Comparison of ENCODE assay signal across 8 mouse cellular contexts in the genomic region with DNA sequence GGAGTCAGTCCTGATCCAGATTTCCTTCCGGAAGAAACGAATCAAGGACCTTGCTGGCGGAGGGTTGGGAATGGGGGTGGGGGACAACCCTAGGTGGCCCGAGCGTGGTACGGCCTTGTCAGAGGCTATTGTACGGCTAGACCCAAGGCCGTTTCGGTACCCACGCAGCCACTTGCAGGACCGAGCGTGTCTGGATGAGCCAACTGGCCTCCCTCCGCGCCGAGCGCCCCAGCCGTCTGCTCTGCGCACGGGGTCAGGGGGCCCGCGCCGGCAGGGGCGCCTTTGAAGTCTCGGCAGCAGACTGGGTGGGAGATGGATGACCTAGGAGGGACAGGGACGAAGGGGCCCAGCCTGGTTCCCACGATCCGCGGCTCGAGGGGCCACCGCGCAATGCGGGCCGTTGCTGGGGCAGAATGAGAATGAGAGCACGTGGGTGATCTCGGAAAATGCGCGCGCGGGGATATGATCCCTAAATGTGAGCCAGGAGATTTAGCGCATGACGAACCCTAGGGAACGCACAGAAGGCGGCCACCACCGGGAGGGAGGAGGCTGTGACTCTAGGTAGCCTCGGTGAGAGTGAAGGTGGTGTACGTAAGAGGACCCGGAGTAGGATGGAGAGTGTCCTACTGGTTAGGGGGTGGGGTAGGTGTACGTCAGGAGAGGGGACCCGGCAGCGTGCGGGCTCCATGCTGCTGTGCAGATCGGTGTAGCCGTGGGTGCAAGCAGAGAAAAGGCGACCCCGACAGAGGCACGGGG.
A peak's percentile ranks its signal among the peaks of the same experiment; 100 is the strongest.
DNase-seq lines count a peak whose midpoint lies in the region; ATAC-seq and TF ChIP-seq lines count a peak whose summit lies in the region.
"Had no signal": no experiment of that assay in that cellular context is flagged by ENCODE, and none has a peak within 500 bp of the region (broad histone marks: within the 10 kb centered on the region; RNA-seq: fewer than 3 reads in every experiment).

No protein-coding gene starts in this region.

- DNase-seq in lung, postnatal 36 days: no peak
- no peak for DNase-seq in forebrain, postnatal 0 days
- peak; percentile 22 for DNase-seq in right cerebral cortex, postnatal 14 days

- H3K4me2 ChIP-seq in lung, embryonic 15.5 days: peak overlapping the region; percentile 100
- peak overlapping the region; percentile 92 for H3K4me2 ChIP-seq in forebrain, postnatal 0 days (ENCODE audit: low read depth)
- H3K4me2 ChIP-seq in kidney, embryonic 15.5 days: peak overlapping the region; percentile 100

- no peak for TF ChIP-seq POLR2A in bone marrow macrophage, adult 2 months (IDR thresholded peaks at IDR 0.05; ENCODE audit: borderline replicate concordance, low read depth, low read length)

- H3K9me3 ChIP-seq in lung, embryonic 15.5 days: no peaks in the 10 kb centered on the region
- no peaks in the 10 kb centered on the region for H3K9me3 ChIP-seq in forebrain, postnatal 0 days (ENCODE audit: low read length)
- no peaks in the 10 kb centered on the region for H3K9me3 ChIP-seq in kidney, embryonic 15.5 days (replicated peaks)

- H3K79me2 ChIP-seq in macrophage (ENCODE audit: inconsistent target): no peaks in the 10 kb centered on the region

- WGBS in lung, embryonic 15.5 days: under 1% methylated on average over 56 of the region's 56 CpGs
- WGBS in forebrain, postnatal 0 days: 2% methylated on average over 56 of the region's 56 CpGs
- under 1% methylated on average over 56 of the region's 56 CpGs for WGBS in kidney, embryonic 15.5 days
- 2% methylated on average over 56 of the region's 56 CpGs for WGBS in macrophage (ENCODE audit: missing documents)

- no peak for TF ChIP-seq CTCF in bone marrow macrophage, adult 2 months (IDR thresholded peaks at IDR 0.05; ENCODE audit: low read depth, low read length)
- TF ChIP-seq CTCF in forebrain, postnatal 0 days (IDR thresholded peaks at IDR 0.05; ENCODE audit: low read depth): no peak

- peaks cover 11% of the 10 kb centered on the region for H3K4me1 ChIP-seq in lung, embryonic 15.5 days
- H3K4me1 ChIP-seq in bone marrow macrophage, adult 2 months (ENCODE audit: control insufficient read depth, insufficient read depth, low read length): peaks cover 5% of the 10 kb centered on the region
- H3K4me1 ChIP-seq in forebrain, postnatal 0 days (ENCODE audit: insufficient read depth): peaks cover 12% of the 10 kb centered on the region; the same call in 1 of the 2 replicates
- H3K4me1 ChIP-seq in kidney, embryonic 15.5 days: peaks cover 23% of the 10 kb centered on the region

- peak; percentile 82 for ATAC-seq in lung, embryonic 15.5 days (ENCODE audit: borderline replicate concordance, extremely low read depth, low FRiP score, low TSS enrichment)
- peak; percentile 62 for ATAC-seq in forebrain, postnatal 0 days
- ATAC-seq in kidney, embryonic 15.5 days (replicated peaks; ENCODE audit: low FRiP score): peak; percentile 88

- peak overlapping the region; percentile 57 for H3K4me3 ChIP-seq in lung, embryonic 15.5 days
- peak overlapping the region; percentile 69 for H3K4me3 ChIP-seq in bone marrow macrophage, adult 2 months (ENCODE audit: insufficient read depth, low read length)
- H3K4me3 ChIP-seq in forebrain, postnatal 0 days (ENCODE audit: low read depth, low read length): peak overlapping the region; percentile 44
- peak overlapping the region; percentile 63 for H3K4me3 ChIP-seq in kidney, embryonic 15.5 days (replicated peaks)
- peak overlapping the region; percentile 22 for H3K4me3 ChIP-seq in macrophage (ENCODE audit: inconsistent target)
- H3K4me3 ChIP-seq: myocyte had no signal

- H3K27ac ChIP-seq in lung, embryonic 15.5 days: peak overlapping the region; percentile 90
- H3K27ac ChIP-seq in bone marrow macrophage, adult 2 months (ENCODE audit: insufficient read depth, low read depth, low read length): no peak overlapping the region
- no peak overlapping the region for H3K27ac ChIP-seq in forebrain, postnatal 0 days (ENCODE audit: low read depth, low read length)
- H3K27ac ChIP-seq in kidney, embryonic 15.5 days: peak overlapping the region; percentile 88
- no peak overlapping the region for H3K27ac ChIP-seq in macrophage

- no peaks in the 10 kb centered on the region for H3K27me3 ChIP-seq in lung, embryonic 15.5 days
- peaks cover 23% of the 10 kb centered on the region for H3K27me3 ChIP-seq in forebrain, postnatal 0 days (ENCODE audit: insufficient read depth, low read length)
- H3K27me3 ChIP-seq in kidney, embryonic 15.5 days: no peaks in the 10 kb centered on the region

- H3K9ac ChIP-seq in lung, embryonic 15.5 days: peak overlapping the region; percentile 61
- peak overlapping the region; percentile 43 for H3K9ac ChIP-seq in forebrain, postnatal 0 days
- peak overlapping the region; percentile 61 for H3K9ac ChIP-seq in kidney, embryonic 15.5 days

- H3K36me3 ChIP-seq in lung, embryonic 15.5 days: no peaks in the 10 kb centered on the region
- H3K36me3 ChIP-seq in forebrain, postnatal 0 days (ENCODE audit: insufficient read depth): no peaks in the 10 kb centered on the region
- H3K36me3 ChIP-seq in kidney, embryonic 15.5 days: no peaks in the 10 kb centered on the region
- H3K36me3 ChIP-seq in macrophage (ENCODE audit: inconsistent target): no peaks in the 10 kb centered on the region

Comparison
In these comparisons a context has a peak if more than half of its experiments do, and no peak if none do; other contexts are left out.
1. H3K27ac ChIP-seq: peak in lung, embryonic 15.5 days (single experiment) and kidney, embryonic 15.5 days (single experiment); none in bone marrow macrophage, adult 2 months (single experiment), forebrain, postnatal 0 days (single experiment) and macrophage (single experiment).
2. Peak in every context shown above with its lines, with median percentiles within 50 percentile points of each other: ATAC-seq, H3K4me2 ChIP-seq, H3K4me3 ChIP-seq and H3K9ac ChIP-seq.